Mouse (Mus musculus): ENCODE results near the gene Bcl6.

The Bcl6 gene

GRCm38 (mm10) chr16:23927301-23928114, 61.1 kb downstream of the Bcl6 start:
- no peak for DNase-seq (ENCODE audit: low read depth, low spot score)

- no peak for DNase-seq (ENCODE audit: low read depth, low spot score)
Measured at GRCm38 (mm10) chr16:23922906-23923305, 65.7 kb downstream of the Bcl6 start.

- no peak for DNase-seq (ENCODE audit: low read depth, low spot score)
Measured at GRCm38 (mm10) chr16:23921697-23922096, 67.0 kb downstream of the Bcl6 start.

GRCm38 (mm10) chr16:23919418-23919817, 69.2 kb downstream of the Bcl6 start:
- DNase-seq (ENCODE audit: low read depth, low spot score): no peak
